Mouse (Mus musculus) myocyte (in vitro differentiated cells): ENCODE results near the gene Setd1a.

ENCODE experiments used
- MAX ChIP-seq: IDR thresholded peaks from one replicate; pipeline ENCODE4 v1.6.1; 2011; ENCODE audit warnings: low read depth, mild to moderate bottlenecking, control low read depth
- POLR2A ChIP-seq: IDR thresholded peaks from one replicate; pipeline ENCODE4 v1.6.1; 2011; ENCODE audit warnings: low read depth, mild to moderate bottlenecking, control low read depth, moderate library complexity; ENCODE audit not compliant: insufficient read length
- POLR2AphosphoS2 ChIP-seq: IDR thresholded peaks from one replicate; pipeline ENCODE4 v1.6.1; 2011; ENCODE audit warnings: low read depth, control low read depth; ENCODE audit not compliant: insufficient read length
- TCF12 ChIP-seq: IDR thresholded peaks from one replicate; pipeline ENCODE4 v1.6.1; 2011; ENCODE audit warnings: mild to moderate bottlenecking, control low read depth; ENCODE audit not compliant: poor library complexity, insufficient read depth, severe bottlenecking
- TCF3 ChIP-seq: IDR thresholded peaks from one replicate; pipeline ENCODE4 v1.6.1; 2011; ENCODE audit warnings: low read depth, control low read depth; ENCODE audit not compliant: insufficient read length
- USF1 ChIP-seq: IDR thresholded peaks from one replicate; pipeline ENCODE4 v1.6.1; 2011; ENCODE audit warnings: low read depth, mild to moderate bottlenecking, control low read depth, moderate library complexity

GRCm38 (mm10) chr7:127820836-127821509 lies 44.5 kb downstream of the Setd1a start:
- TF ChIP-seq TCF3 (no peak), MAX (no peak), POLR2A (no peak), USF1 (no peak), TCF12 (no peak), POLR2AphosphoS2 (no peak)
